Mouse (Mus musculus): ENCODE measurements around the gene Sf3b5.

DNA sequence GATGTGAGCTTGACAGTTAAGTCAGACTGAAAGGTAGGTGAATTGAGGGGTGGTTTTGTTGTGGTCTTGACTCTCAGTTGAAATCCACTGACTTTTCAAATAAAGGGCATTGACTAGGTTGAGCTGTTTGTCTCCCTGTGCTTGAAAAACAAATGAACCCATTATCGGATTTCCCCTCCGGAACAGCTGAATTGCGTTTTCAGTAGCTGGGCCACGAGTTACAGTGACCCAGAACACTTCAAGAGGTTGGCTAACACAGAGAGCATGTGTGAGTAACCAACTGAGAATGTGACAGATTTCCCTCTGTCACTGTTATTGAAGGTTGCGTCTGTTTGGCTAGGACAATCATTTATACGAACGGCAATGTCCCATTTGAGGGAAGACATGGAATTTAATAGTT, 24.1 kb upstream of the Sf3b5 start:
- TF ChIP-seq CTCF (IDR thresholded peaks at IDR 0.05; ENCODE audit: extremely low read depth, insufficient read length, insufficient replicate concordance, low read depth, low read length) = no peak
- TF ChIP-seq POLR2A (IDR thresholded peaks at IDR 0.05; ENCODE audit: low read depth, low read length) = no peak

All from small intestine, adult 2 months (tissue).